Mouse (Mus musculus): ENCODE results near the gene Rnf113a2.

Rnf113a2 gene

GRCm38 (mm10) chr12:84416834-84417604 is at the start of gene Rnf113a2:
Rnf113a2 (plus strand) TSS chr12:84417196.
- DNase-seq (ENCODE audit: low read depth, low spot score) = peak; percentile 98

GRCm38 (mm10) chr12:84371647-84372046 is 45.3 kb upstream of the Rnf113a2 start:
- DNase-seq (ENCODE audit: low read depth, low spot score) = no peak

- DNase-seq (ENCODE audit: low read depth, low spot score) = no peak
These were observed 43.0 kb upstream of the Rnf113a2 start for GRCm38 (mm10) chr12:84373831-84374481.

- no peak for DNase-seq (ENCODE audit: low read depth, low spot score)
These were observed 34.6 kb upstream of the Rnf113a2 start for GRCm38 (mm10) chr12:84382369-84382768.

GRCm38 (mm10) chr12:84384644-84385081 is 32.3 kb upstream of the Rnf113a2 start:
- DNase-seq (ENCODE audit: low read depth, low spot score) = no peak

- no peak for DNase-seq (ENCODE audit: low read depth, low spot score)
These were observed 31.6 kb upstream of the Rnf113a2 start for GRCm38 (mm10) chr12:84385408-84385807.

- DNase-seq (ENCODE audit: low read depth, low spot score) = no peak
These were observed 28.9 kb upstream of the Rnf113a2 start for GRCm38 (mm10) chr12:84388097-84388496.

GRCm38 (mm10) chr12:84388774-84389400 is 28.1 kb upstream of the Rnf113a2 start:
- DNase-seq (ENCODE audit: low read depth, low spot score) = peak; percentile 57

GRCm38 (mm10) chr12:84390336-84390735 is 26.7 kb upstream of the Rnf113a2 start:
- no peak for DNase-seq (ENCODE audit: low read depth, low spot score)

- DNase-seq (ENCODE audit: low read depth, low spot score) = no peak
These were observed 24.3 kb upstream of the Rnf113a2 start for GRCm38 (mm10) chr12:84392681-84393080.

- DNase-seq (ENCODE audit: low read depth, low spot score) = no peak
These were observed 23.1 kb upstream of the Rnf113a2 start for GRCm38 (mm10) chr12:84393847-84394246.

- DNase-seq (ENCODE audit: low read depth, low spot score) = no peak
These were observed 19.9 kb upstream of the Rnf113a2 start for GRCm38 (mm10) chr12:84396947-84397679.

GRCm38 (mm10) chr12:84397685-84398084 is 19.3 kb upstream of the Rnf113a2 start:
- DNase-seq (ENCODE audit: low read depth, low spot score) = no peak

- no peak for DNase-seq (ENCODE audit: low read depth, low spot score)
These were observed 18.4 kb upstream of the Rnf113a2 start for GRCm38 (mm10) chr12:84398629-84399028.

GRCm38 (mm10) chr12:84399135-84399534 is 17.9 kb upstream of the Rnf113a2 start:
- DNase-seq (ENCODE audit: low read depth, low spot score) = no peak

GRCm38 (mm10) chr12:84399663-84400062 is 17.3 kb upstream of the Rnf113a2 start:
- DNase-seq (ENCODE audit: low read depth, low spot score) = no peak

- DNase-seq (ENCODE audit: low read depth, low spot score) = no peak
These were observed 16.9 kb upstream of the Rnf113a2 start for GRCm38 (mm10) chr12:84400068-84400467.

- DNase-seq (ENCODE audit: low read depth, low spot score) = no peak
These were observed 16.3 kb upstream of the Rnf113a2 start for GRCm38 (mm10) chr12:84400653-84401052.

GRCm38 (mm10) chr12:84402923-84403322 is 14.1 kb upstream of the Rnf113a2 start:
- DNase-seq (ENCODE audit: low read depth, low spot score) = no peak

- no peak for DNase-seq (ENCODE audit: low read depth, low spot score)
These were observed 12.5 kb upstream of the Rnf113a2 start for GRCm38 (mm10) chr12:84404541-84404940.

GRCm38 (mm10) chr12:84407259-84407658 is 9.7 kb upstream of the Rnf113a2 start:
- DNase-seq (ENCODE audit: low read depth, low spot score) = peak; percentile 33
